In the genomic region with DNA sequence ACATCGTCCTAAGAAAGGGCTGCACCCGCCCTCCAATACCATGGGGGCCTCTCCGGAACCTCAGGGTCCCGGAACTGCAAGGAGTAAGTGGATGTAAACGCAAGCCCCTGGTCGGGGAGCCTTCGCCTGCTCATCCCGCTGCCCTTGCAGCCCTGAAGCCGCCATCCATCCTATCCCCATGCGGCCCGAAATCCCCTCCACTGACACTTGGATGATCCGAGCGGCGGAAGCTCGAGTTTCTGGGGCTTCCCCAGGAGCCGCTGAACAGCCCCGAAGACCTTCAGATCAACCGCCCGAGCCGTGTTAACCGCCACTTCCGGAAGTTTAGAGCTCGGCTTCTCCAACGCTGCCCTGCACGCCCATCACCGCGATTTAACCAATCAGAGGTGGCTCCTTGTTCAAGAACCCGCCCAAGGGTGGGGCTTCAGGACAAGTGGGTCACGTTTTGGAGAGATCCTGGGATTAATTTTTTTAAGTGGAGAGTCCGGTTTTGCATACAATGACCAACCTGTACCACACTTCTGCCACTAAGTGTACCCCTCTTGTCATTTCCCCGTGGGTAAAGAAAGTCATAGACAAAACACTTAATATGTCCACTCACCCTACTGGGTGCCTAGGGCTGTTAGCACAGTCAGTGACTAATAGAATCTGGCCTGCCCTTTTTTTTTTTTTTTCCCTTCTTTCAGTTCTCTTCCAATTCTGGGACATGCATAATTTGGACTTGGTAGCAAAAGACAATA, we compare ENCODE assay signal across 8 mouse cellular contexts. TPM values are rescaled to one million over a fixed set of nuclear protein-coding genes. Genes with fewer than 3 reads are reported as not detected.
DNase-seq lines count a peak whose midpoint lies in the region; ATAC-seq lines count a peak whose summit lies in the region.

No protein-coding gene starts in this region.

- H3K9ac ChIP-seq in forebrain, embryonic 11.5 days (ENCODE audit: low read length) = peak overlapping the region; percentile 86
- H3K9ac ChIP-seq in heart, embryonic 16.5 days (ENCODE audit: low read length) = peak overlapping the region; percentile 88
- peak overlapping the region; percentile 92 for H3K9ac ChIP-seq in liver, embryonic 15.5 days
- peak overlapping the region; percentile 81 for H3K9ac ChIP-seq in neural tube, embryonic 12.5 days

- peaks cover 3% of the 10 kb centered on the region; the same call in 1 of the 2 replicates for H3K4me1 ChIP-seq in forebrain, embryonic 11.5 days (replicated peaks; ENCODE audit: control insufficient read depth, insufficient read depth, low read length)
- H3K4me1 ChIP-seq in heart, embryonic 16.5 days (ENCODE audit: control insufficient read depth, insufficient read depth, low read length) = peaks cover 3% of the 10 kb centered on the region
- H3K4me1 ChIP-seq in liver, embryonic 15.5 days (replicated peaks) = peaks cover 36% of the 10 kb centered on the region
- H3K4me1 ChIP-seq in neural tube, embryonic 12.5 days = peaks cover 6% of the 10 kb centered on the region

- no peaks in the 10 kb centered on the region for H3K9me3 ChIP-seq in forebrain, embryonic 11.5 days (ENCODE audit: control insufficient read depth, low read length)
- H3K9me3 ChIP-seq in heart, embryonic 16.5 days (replicated peaks; ENCODE audit: control insufficient read depth, low read length) = no peaks in the 10 kb centered on the region
- H3K9me3 ChIP-seq in liver, embryonic 15.5 days (replicated peaks) = no peaks in the 10 kb centered on the region
- H3K9me3 ChIP-seq in neural tube, embryonic 12.5 days = no peaks in the 10 kb centered on the region

- no peaks in the 10 kb centered on the region for H3K27me3 ChIP-seq in forebrain, embryonic 11.5 days (ENCODE audit: control insufficient read depth, insufficient read depth, low read length)
- H3K27me3 ChIP-seq in heart, embryonic 16.5 days (ENCODE audit: control insufficient read depth, insufficient read depth, low read length) = no peaks in the 10 kb centered on the region
- no peaks in the 10 kb centered on the region for H3K27me3 ChIP-seq in liver, embryonic 15.5 days
- H3K27me3 ChIP-seq in neural tube, embryonic 12.5 days (replicated peaks) = no peaks in the 10 kb centered on the region

- peak; percentile 98 for ATAC-seq in forebrain, embryonic 11.5 days (replicated peaks; ENCODE audit: low FRiP score)
- peak; percentile 98 for ATAC-seq in heart, embryonic 16.5 days (replicated peaks; ENCODE audit: extremely low read depth, insufficient read depth, low FRiP score)
- ATAC-seq in liver, embryonic 15.5 days (ENCODE audit: insufficient read depth) = peak; percentile 89
- peak; percentile 97 for ATAC-seq in neural tube, embryonic 12.5 days (ENCODE audit: low FRiP score, low read depth)

- H3K4me2 ChIP-seq in forebrain, embryonic 11.5 days (ENCODE audit: low read depth, low read length, severe bottlenecking) = peak overlapping the region; percentile 90
- peak overlapping the region; percentile 75 for H3K4me2 ChIP-seq in heart, embryonic 16.5 days (ENCODE audit: low read depth, low read length)
- peak overlapping the region; percentile 81 for H3K4me2 ChIP-seq in liver, embryonic 15.5 days
- H3K4me2 ChIP-seq in neural tube, embryonic 12.5 days (replicated peaks) = peak overlapping the region; percentile 93

- WGBS in forebrain, embryonic 11.5 days = under 1% methylated on average over 31 of the region's 31 CpGs
- under 1% methylated on average over 31 of the region's 31 CpGs for WGBS in heart, embryonic 16.5 days
- under 1% methylated on average over 31 of the region's 31 CpGs for WGBS in liver, embryonic 15.5 days (ENCODE audit: insufficient replicate concordance)
- under 1% methylated on average over 31 of the region's 31 CpGs for WGBS in neural tube, embryonic 12.5 days

- DNase-seq in CD8-positive naive resting alpha-beta T cell, adult 2 months (ENCODE audit: low read depth in 2 of 2, low spot score in 2 of 2) = peak; percentile 87 to 93
- DNase-seq in c-Kit-positive CD71-negative TER-119-negative erythroid progenitor cells, embryonic 14.5 days (ENCODE audit: low read depth) = peak; percentile 95
- peak; percentile 95 for DNase-seq in forebrain, embryonic 11.5 days (ENCODE audit: low spot score)
- peak; percentile 97 to 98 for DNase-seq in kidney, postnatal 36 days
- peak; percentile 95 for DNase-seq in telencephalon, adult 2 months (ENCODE audit: low read depth, low spot score)

- H3K36me3 ChIP-seq in forebrain, embryonic 11.5 days (ENCODE audit: control insufficient read depth, insufficient read depth, low read length) = no peaks in the 10 kb centered on the region
- no peaks in the 10 kb centered on the region for H3K36me3 ChIP-seq in heart, embryonic 16.5 days (ENCODE audit: control insufficient read depth, insufficient read depth)
- peaks cover 22% of the 10 kb centered on the region for H3K36me3 ChIP-seq in liver, embryonic 15.5 days (replicated peaks)
- no peaks in the 10 kb centered on the region for H3K36me3 ChIP-seq in neural tube, embryonic 12.5 days

- peak overlapping the region; percentile 41 for H3K27ac ChIP-seq in forebrain, embryonic 11.5 days (ENCODE audit: low read depth, low read length)
- H3K27ac ChIP-seq in heart, embryonic 16.5 days (ENCODE audit: low read length) = peak overlapping the region; percentile 76
- H3K27ac ChIP-seq in liver, embryonic 15.5 days (replicated peaks) = peak overlapping the region; percentile 91
- H3K27ac ChIP-seq in neural tube, embryonic 12.5 days = peak overlapping the region; percentile 16; the same call in 1 of the 2 replicates

- H3K4me3 ChIP-seq in forebrain, embryonic 11.5 days (ENCODE audit: low read depth, low read length) = peak overlapping the region; percentile 73
- peak overlapping the region; percentile 74 for H3K4me3 ChIP-seq in heart, embryonic 16.5 days (ENCODE audit: low read length)
- peak overlapping the region; percentile 80 for H3K4me3 ChIP-seq in liver, embryonic 15.5 days (replicated peaks)
- H3K4me3 ChIP-seq in neural tube, embryonic 12.5 days = peak overlapping the region; percentile 75

RNA-seq across cellular contexts. Expression of gene Acyp1, which starts 8.0 kb away (rescaled TPM):
- polyA plus RNA-seq in forebrain, embryonic 11.5 days (2014; fragmentation: Nextera tagmentation; extraction: Ambion mirVana) = 53.6 and 61.9 TPM in 2 replicates
- 63.2 and 71.1 TPM in 2 replicates for polyA plus RNA-seq in heart, embryonic 16.5 days (2015; fragmentation: Nextera tagmentation; extraction: Ambion mirVana)
- polyA plus RNA-seq in liver, embryonic 15.5 days (2015; fragmentation: Nextera tagmentation; extraction: Ambion mirVana) = 36.6 and 50.7 TPM in 2 replicates
- 67.1 TPM in 2 replicates for polyA plus RNA-seq in neural tube, embryonic 12.5 days (2016; fragmentation: Nextera tagmentation; extraction: Ambion mirVana)

RNA-seq across cellular contexts. Expression of gene Zc2hc1c, which starts 8.1 kb away (rescaled TPM):
- polyA plus RNA-seq in forebrain, embryonic 11.5 days (2014; fragmentation: Nextera tagmentation; extraction: Ambion mirVana) = 1.2 and 1.8 TPM in 2 replicates
- polyA plus RNA-seq in heart, embryonic 16.5 days (2015; fragmentation: Nextera tagmentation; extraction: Ambion mirVana) = 2.1 and 2.2 TPM in 2 replicates
- 0.08 and 0.12 TPM in 2 replicates for polyA plus RNA-seq in liver, embryonic 15.5 days (2015; fragmentation: Nextera tagmentation; extraction: Ambion mirVana)
- polyA plus RNA-seq in neural tube, embryonic 12.5 days (2016; fragmentation: Nextera tagmentation; extraction: Ambion mirVana) = 1.1 and 1.2 TPM in 2 replicates

RNA-seq across cellular contexts. Expression of gene Mlh3, which starts 9.9 kb away (rescaled TPM):
- polyA plus RNA-seq in forebrain, embryonic 11.5 days (2014; fragmentation: Nextera tagmentation; extraction: Ambion mirVana) = 8.7 and 9.8 TPM in 2 replicates
- polyA plus RNA-seq in heart, embryonic 16.5 days (2015; fragmentation: Nextera tagmentation; extraction: Ambion mirVana) = 6.4 and 7.4 TPM in 2 replicates
- 2.1 and 2.4 TPM in 2 replicates for polyA plus RNA-seq in liver, embryonic 15.5 days (2015; fragmentation: Nextera tagmentation; extraction: Ambion mirVana)
- polyA plus RNA-seq in neural tube, embryonic 12.5 days (2016; fragmentation: Nextera tagmentation; extraction: Ambion mirVana) = 8.3 and 9.0 TPM in 2 replicates

RNA-seq across cellular contexts. Expression of gene Nek9, which starts 58.9 kb away (rescaled TPM):
- polyA plus RNA-seq in forebrain, embryonic 11.5 days (2014; fragmentation: Nextera tagmentation; extraction: Ambion mirVana) = 13.8 and 14.0 TPM in 2 replicates
- 19.0 and 20.6 TPM in 2 replicates for polyA plus RNA-seq in heart, embryonic 16.5 days (2015; fragmentation: Nextera tagmentation; extraction: Ambion mirVana)
- 5.7 and 6.1 TPM in 2 replicates for polyA plus RNA-seq in liver, embryonic 15.5 days (2015; fragmentation: Nextera tagmentation; extraction: Ambion mirVana)
- 21.3 and 23.7 TPM in 2 replicates for polyA plus RNA-seq in neural tube, embryonic 12.5 days (2016; fragmentation: Nextera tagmentation; extraction: Ambion mirVana)

Comparison
In these comparisons a context has a peak if more than half of its experiments do, and no peak if none do; other contexts are left out.
1. Peak in every context shown above with its lines: DNase-seq, ATAC-seq, H3K4me3 ChIP-seq and H3K27ac ChIP-seq.
2. H3K27ac ChIP-seq: peak in every context shown above with its lines; median percentile 91 in liver, embryonic 15.5 days; 76 in heart, embryonic 16.5 days; 41 in forebrain, embryonic 11.5 days; 16 in neural tube, embryonic 12.5 days.